Mouse (Mus musculus) megakaryocyte, embryonic 14.5 days (primary cell): ENCODE measurements around the gene Prkca.

Experiments
- FLI1 ChIP-seq: IDR thresholded peaks from 2 replicates; pipeline ENCODE4 v1.6.1; 2012; ENCODE audit warnings: low read length, inconsistent platforms, mixed read lengths
- GATA1 ChIP-seq: IDR thresholded peaks from 3 replicates; pipeline ENCODE4 v1.6.1; 2012; ENCODE audit warnings: mixed read lengths, low read length, inconsistent platforms, borderline replicate concordance

DNA sequence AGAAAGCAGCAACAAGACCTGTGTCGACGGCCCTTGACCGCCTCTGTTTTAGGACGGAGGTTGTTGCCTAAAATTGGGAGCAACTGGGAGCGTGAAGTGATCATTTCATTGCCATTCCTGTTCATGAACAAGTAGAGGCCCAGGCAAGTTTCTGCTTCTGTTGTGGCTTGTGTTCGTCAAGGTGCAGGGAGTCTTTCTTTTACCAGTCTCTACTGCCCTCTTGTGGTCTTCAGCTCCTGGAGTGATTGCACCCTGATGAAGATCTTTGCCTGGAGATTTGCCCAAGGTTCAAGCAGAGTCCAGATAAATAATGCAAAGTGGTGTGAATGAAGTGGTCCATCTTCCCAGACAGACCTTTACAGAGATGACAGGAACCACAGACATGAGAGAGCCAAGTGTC, 349.2 kb downstream of the Prkca start:
- TF ChIP-seq GATA1 (no peak), FLI1 (no peak)
